Mouse (Mus musculus) spleen, adult 2 months (tissue): ENCODE measurements around the gene Vps37b. TPM values are rescaled to one million over a fixed set of nuclear protein-coding genes. Genes with fewer than 3 reads are reported as not detected.

ENCODE experiments used
- DNase-seq, 2 experiments: peaks; one replicate each; pipeline versions ENCODE4 v3.0.0 to v3.0.0-alpha.2; 2012 to 2021; ENCODE audit warnings: low spot score in 2 of 2, low read depth in 1 of 2
- H3K27ac ChIP-seq: fragments of 200-500 bp; 2 replicates; pipeline ENCODE4 v1.5.1; 2012; ENCODE audit warnings: low read length, inconsistent platforms; ENCODE audit not compliant: insufficient read depth
- H3K27me3 ChIP-seq: fragments of 200-500 bp; 2 replicates; pipeline ENCODE4 v1.6.1; 2012; ENCODE audit warnings: mild to moderate bottlenecking, moderate library complexity, low read length, inconsistent platforms; ENCODE audit not compliant: control insufficient read depth, insufficient read depth
- H3K36me3 ChIP-seq: fragments of 200-500 bp; 2 replicates; pipeline ENCODE4 v1.6.1; 2012; ENCODE audit warnings: mild to moderate bottlenecking, low read length, inconsistent platforms; ENCODE audit not compliant: control insufficient read depth, insufficient read depth
- H3K4me1 ChIP-seq: fragments of 200-500 bp; 2 replicates; pipeline ENCODE4 v1.6.1; 2011; ENCODE audit warnings: inconsistent platforms; ENCODE audit not compliant: control insufficient read depth, insufficient read depth, insufficient read length
- H3K4me3 ChIP-seq: fragments of 200-500 bp; 2 replicates; pipeline ENCODE4 v1.5.1; 2011; ENCODE audit warnings: mild to moderate bottlenecking, inconsistent platforms; ENCODE audit not compliant: insufficient read depth, insufficient read length; ENCODE audit errors: extremely low read depth
- CTCF ChIP-seq: fragments of 200-500 bp; IDR thresholded peaks from 2 replicates; pipeline ENCODE4 v1.5.1; 2011; ENCODE audit warnings: mild to moderate bottlenecking, inconsistent platforms; ENCODE audit not compliant: insufficient read depth, insufficient read length, insufficient replicate concordance; ENCODE audit errors: extremely low read depth
- POLR2A ChIP-seq: fragments of 200-500 bp; IDR thresholded peaks from 2 replicates; pipeline ENCODE4 v1.6.1; 2011; ENCODE audit warnings: low read depth, low read length, inconsistent platforms
- WGBS: fragments of 180-500 bp; shearing (Covaris S2); methylation state at CpG from one replicate; pipeline ENCODE4 v1.1.7; 2018; 5-methylcytosine and 5-hydroxymethylcytosine counted together
- polyA plus RNA-seq: library from polyadenylated mRNA; depleted of rRNA; stranded (reverse); fragments of >200 nt; gene quantifications from 2 replicates; pipeline ENCODE4 v1.2.3, GENCODE M21; 2012

Gene Vps37b
- polyA plus RNA-seq, 1 experiment, result 58.1 TPM

DNA sequence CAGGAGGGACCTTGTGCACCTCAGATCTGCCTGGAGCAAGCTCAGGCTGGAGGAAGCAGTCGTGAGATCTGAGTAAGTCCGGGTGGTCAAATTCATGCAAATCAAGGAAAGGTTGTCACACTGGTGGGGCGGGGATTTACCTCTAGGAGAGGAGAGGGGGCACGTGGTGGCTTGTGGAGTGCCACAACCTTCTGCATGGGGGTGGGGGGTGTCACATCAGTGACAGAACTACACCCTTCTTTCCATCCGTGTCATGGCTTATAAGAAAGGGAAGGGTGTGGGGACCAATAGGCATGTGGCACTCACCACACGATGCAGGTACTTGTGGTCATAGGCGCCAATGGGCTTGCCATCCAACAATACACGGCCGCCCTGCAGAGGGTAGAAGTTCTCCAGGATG, 43.6 kb upstream of the Vps37b start:
- Histone ChIP-seq H3K4me3 (no peak overlapping the region), H3K4me1 (peaks cover 30% of the 10 kb centered on the region; the same call in 1 of the 2 replicates), H3K36me3 (no peaks in the 10 kb centered on the region), H3K27ac (peak overlapping the region; percentile 19; the same call in 1 of the 2 replicates), H3K27me3 (no peaks in the 10 kb centered on the region)
- no peak for DNase-seq
- TF ChIP-seq CTCF, result no peak
- no peak for TF ChIP-seq POLR2A
- WGBS, result 41% methylated on average over 9 of the region's 9 CpGs

GRCm38 (mm10) chr5:124074845-124075307, 42.8 kb upstream of the Vps37b start:
- 16% methylated on average over 10 of the region's 10 CpGs for WGBS
- peaks cover 23% of the 10 kb centered on the region; the same call in 1 of the 2 replicates for H3K4me1 ChIP-seq
- no peaks in the 10 kb centered on the region for H3K27me3 ChIP-seq
- no peak for DNase-seq
- H3K4me3 ChIP-seq, result no peak overlapping the region
- no peak for TF ChIP-seq POLR2A
- TF ChIP-seq CTCF, result no peak
- peak overlapping the region; percentile 33; the same call in 1 of the 2 replicates for H3K27ac ChIP-seq
- H3K36me3 ChIP-seq, result no peaks in the 10 kb centered on the region

- H3K27ac ChIP-seq, result no peak overlapping the region
- no peak overlapping the region for H3K4me3 ChIP-seq
- H3K4me1 ChIP-seq, result peaks cover 19% of the 10 kb centered on the region; the same call in 1 of the 2 replicates
- H3K36me3 ChIP-seq, result no peaks in the 10 kb centered on the region
- 72% methylated on average over 9 of the region's 9 CpGs for WGBS
- no peak for DNase-seq
- TF ChIP-seq CTCF (no peak), POLR2A (no peak)
- no peaks in the 10 kb centered on the region for H3K27me3 ChIP-seq
These were observed 41.6 kb upstream of the Vps37b start for GRCm38 (mm10) chr5:124073682-124074081.

DNA sequence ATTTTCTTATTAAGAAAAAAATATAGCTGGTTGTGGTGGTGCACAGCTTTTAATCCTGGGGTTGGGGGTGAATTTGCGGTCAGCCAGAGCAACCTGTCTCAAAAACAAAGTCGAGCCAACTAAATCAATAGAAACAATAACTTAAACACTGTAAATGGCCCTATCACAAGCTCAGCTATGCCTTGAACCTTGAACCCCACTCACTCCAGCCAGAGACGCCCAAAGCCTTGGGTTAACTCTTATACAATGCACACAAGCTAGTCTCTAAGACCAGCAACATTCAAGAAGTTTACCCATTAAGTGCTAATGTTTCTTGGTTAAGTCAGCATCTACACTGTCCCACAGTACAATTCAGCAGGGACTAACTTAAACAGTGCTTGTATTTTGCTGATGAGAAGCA, 37.6 kb upstream of the Vps37b start:
- Histone ChIP-seq H3K27ac (no peak overlapping the region), H3K27me3 (no peaks in the 10 kb centered on the region), H3K36me3 (no peaks in the 10 kb centered on the region), H3K4me3 (no peak overlapping the region), H3K4me1 (peaks cover 7% of the 10 kb centered on the region; the same call in 1 of the 2 replicates)
- no peak for TF ChIP-seq CTCF
- TF ChIP-seq POLR2A, result no peak
- no peak for DNase-seq
- WGBS, result 90% methylated on average over 3 of the region's 3 CpGs

DNA sequence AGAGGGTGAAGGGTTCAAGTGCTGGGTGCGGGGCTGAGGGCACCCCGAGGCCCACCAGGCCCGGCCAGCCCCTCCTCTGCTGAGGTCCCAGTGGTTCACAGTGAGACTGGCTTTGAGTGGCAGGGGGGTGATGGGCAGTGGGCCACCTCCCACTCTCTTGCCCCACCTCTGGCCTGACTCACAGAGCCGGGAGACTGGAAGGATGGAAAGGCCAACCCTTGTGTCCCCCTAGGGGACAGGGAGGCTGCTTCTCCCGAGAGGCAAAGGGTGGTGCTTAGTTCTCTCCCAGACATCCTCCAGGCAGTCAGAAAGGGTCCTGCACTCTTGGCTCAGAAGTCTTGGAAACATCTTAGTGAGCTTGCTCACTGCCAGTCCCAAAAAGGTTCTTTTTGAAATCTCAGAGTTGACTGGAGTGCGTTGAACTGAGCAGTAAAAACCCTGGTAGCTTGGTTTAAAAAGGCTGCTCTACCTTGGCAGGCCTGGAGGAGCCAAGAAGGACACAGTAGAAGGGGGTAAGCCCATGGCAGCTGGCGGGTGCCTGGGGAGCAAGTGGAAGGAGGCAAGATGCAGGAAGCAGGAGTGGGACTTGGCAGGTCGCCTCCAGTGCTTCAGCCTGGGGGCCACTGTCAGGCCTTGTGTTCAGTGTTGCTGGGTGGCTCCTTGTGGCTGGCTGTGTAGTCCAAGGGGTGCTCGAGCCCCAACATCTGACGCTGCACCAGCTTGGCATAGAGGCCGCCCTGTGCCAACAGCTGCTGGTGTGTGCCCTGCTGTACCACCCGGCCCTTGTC, 30.2 kb upstream of the Vps37b start:
- TF ChIP-seq CTCF, result no peak
- TF ChIP-seq POLR2A, result no peak
- 83% methylated on average over 12 of the region's 12 CpGs for WGBS
- H3K4me3 ChIP-seq, result no peak overlapping the region

DNA sequence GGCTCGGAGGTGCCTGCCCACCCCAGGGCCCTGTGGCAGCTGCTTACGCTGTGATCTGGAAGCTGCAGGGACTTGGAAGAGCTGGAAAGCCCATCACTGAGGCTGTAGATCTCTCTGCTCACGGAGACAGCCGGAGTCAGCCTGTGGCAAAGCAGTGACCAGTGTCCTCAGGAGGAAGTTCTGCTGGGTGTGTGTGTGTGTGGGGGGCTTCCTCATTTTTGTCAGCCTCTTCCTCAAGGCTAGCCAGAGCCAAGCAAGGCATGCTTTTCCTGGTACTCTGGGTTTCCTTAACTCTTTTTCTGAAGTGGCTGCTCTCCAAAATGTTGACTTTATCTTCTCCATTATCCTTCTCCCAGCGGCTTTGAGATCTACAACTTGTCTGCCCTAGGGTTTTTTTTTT, 27.6 kb upstream of the Vps37b start:
- no peak for TF ChIP-seq CTCF
- TF ChIP-seq POLR2A, result no peak

More for the DNA sequence above, 30.2 kb upstream of the Vps37b start:
- Histone ChIP-seq H3K27ac (no peak overlapping the region), H3K27me3 (no peaks in the 10 kb centered on the region), H3K36me3 (no peaks in the 10 kb centered on the region), H3K4me1 (no peaks in the 10 kb centered on the region; the same call in 1 of the 2 replicates)
- DNase-seq, result no peak

GRCm38 (mm10) chr5:124058749-124059148, 26.7 kb upstream of the Vps37b start:
- Histone ChIP-seq H3K36me3 (no peaks in the 10 kb centered on the region), H3K27me3 (no peaks in the 10 kb centered on the region), H3K4me3 (no peak overlapping the region), H3K27ac (no peak overlapping the region), H3K4me1 (no peaks in the 10 kb centered on the region; the same call in 1 of the 2 replicates)
- no peak for DNase-seq
- no peak for TF ChIP-seq CTCF
- TF ChIP-seq POLR2A, result no peak
- 95% methylated on average over 7 of the region's 7 CpGs for WGBS

More for the DNA sequence above, 27.6 kb upstream of the Vps37b start:
- 32% methylated on average over 5 of the region's 5 CpGs for WGBS
- no peaks in the 10 kb centered on the region for H3K36me3 ChIP-seq
- no peak overlapping the region; the same call in 1 of the 2 replicates for H3K4me3 ChIP-seq
- no peaks in the 10 kb centered on the region; the same call in 1 of the 2 replicates for H3K4me1 ChIP-seq
- H3K27me3 ChIP-seq, result no peaks in the 10 kb centered on the region
- H3K27ac ChIP-seq, result peak overlapping the region; percentile 48; the same call in 1 of the 2 replicates
- DNase-seq, result no peak
